Mouse (Mus musculus): Measurements from ENCODE around the gene Cenpv. TPM values are rescaled to one million over a fixed set of nuclear protein-coding genes. Genes with fewer than 3 reads are reported as not detected.

Gene Cenpv
- 19.1 TPM for polyA plus RNA-seq (2014; fragmentation: Illumina TruSeq; extraction: RNeasy Lipid Tissue Mini Kit (QIAGEN cat#74804); ENCODE audit: insufficient read depth, low read depth, low replicate concordance)

GRCm38 (mm10) chr11:62539089-62539890, at the start of gene Cenpv:
Gene Cenpv (minus strand): TSS chr11:62539261.

GRCm38 (mm10) chr11:62573959-62574702, 35.1 kb upstream of the Cenpv start, which contains the start of gene Trpv2:
Gene Trpv2 (plus strand): TSS chr11:62574486.

GRCm38 (mm10) chr11:62550727-62551225, 11.7 kb upstream of the Cenpv start, which contains the start of gene Ubb:
Gene Ubb (plus strand): TSS chr11:62551171.

Other genes starting within 250 kb of the Cenpv start
- 3.2 TPM for gene Pigl, start 80.8 kb downstream of the Cenpv start, polyA plus RNA-seq (2014; fragmentation: Illumina TruSeq; extraction: RNeasy Lipid Tissue Mini Kit (QIAGEN cat#74804); ENCODE audit: insufficient read depth, low read depth, low replicate concordance)
- gene Ncor1, start 80.7 kb downstream of the Cenpv start, polyA plus RNA-seq (2014; fragmentation: Illumina TruSeq; extraction: RNeasy Lipid Tissue Mini Kit (QIAGEN cat#74804); ENCODE audit: insufficient read depth, low read depth, low replicate concordance) = 26.9 TPM
- gene Ubb, start 11.9 kb upstream of the Cenpv start, polyA plus RNA-seq (2014; fragmentation: Illumina TruSeq; extraction: RNeasy Lipid Tissue Mini Kit (QIAGEN cat#74804); ENCODE audit: insufficient read depth, low read depth, low replicate concordance) = 1,444 TPM
- 11.0 TPM for gene Trpv2, start 35.2 kb upstream of the Cenpv start, polyA plus RNA-seq (2014; fragmentation: Illumina TruSeq; extraction: RNeasy Lipid Tissue Mini Kit (QIAGEN cat#74804); ENCODE audit: insufficient read depth, low read depth, low replicate concordance)
- 9.8 TPM for gene Lrrc75a, start 109.3 kb upstream of the Cenpv start, polyA plus RNA-seq (2014; fragmentation: Illumina TruSeq; extraction: RNeasy Lipid Tissue Mini Kit (QIAGEN cat#74804); ENCODE audit: insufficient read depth, low read depth, low replicate concordance)
- 14.8 TPM for gene Mmgt2, start 109.4 kb upstream of the Cenpv start, polyA plus RNA-seq (2014; fragmentation: Illumina TruSeq; extraction: RNeasy Lipid Tissue Mini Kit (QIAGEN cat#74804); ENCODE audit: insufficient read depth, low read depth, low replicate concordance)
- gene Zfp287, start 192.6 kb upstream of the Cenpv start, polyA plus RNA-seq (2014; fragmentation: Illumina TruSeq; extraction: RNeasy Lipid Tissue Mini Kit (QIAGEN cat#74804); ENCODE audit: insufficient read depth, low read depth, low replicate concordance) = 2.5 TPM
- not detected for gene Gm10428, start 213.8 kb upstream of the Cenpv start, polyA plus RNA-seq (2014; fragmentation: Illumina TruSeq; extraction: RNeasy Lipid Tissue Mini Kit (QIAGEN cat#74804); ENCODE audit: insufficient read depth, low read depth, low replicate concordance)